Mouse (Mus musculus) liver, postnatal 0 days (tissue): Measurements from ENCODE around the gene Adss. TPM values are rescaled to one million over a fixed set of nuclear protein-coding genes. Genes with fewer than 3 reads are reported as not detected.
"Not testable (repeated sequence)": the region's sequence is repeated elsewhere in the genome, so short reads cannot be mapped to it uniquely, and the experiment has no call there.

Experiments
- ATAC-seq: fragments of 200-750 bp; cut with Nextera tagmentation; 2 replicates; pipeline ENCODE4 v1.8.0; 2017; ENCODE audit warnings: mild to moderate bottlenecking, moderate library complexity
- DNase-seq: peaks from one replicate; pipeline ENCODE4 v3.0.0-alpha.2; 2016
- H3K27ac ChIP-seq: fragments of 300-500 bp; sonication (generic); 2 replicates; pipeline ENCODE4 v1.5.1; 2014; ENCODE audit warnings: antibody characterized with exemption, moderate library complexity, mild to moderate bottlenecking, low read depth
- H3K27me3 ChIP-seq: fragments of 300-500 bp; sonication (generic); 2 replicates; pipeline ENCODE4 v1.6.1; 2014; ENCODE audit warnings: low read length, control low read depth, mixed read lengths; ENCODE audit not compliant: insufficient read depth
- H3K36me3 ChIP-seq: fragments of 300-500 bp; sonication (generic); replicated peaks from 2 replicates; pipeline ENCODE4 v1.6.1; 2014; ENCODE audit warnings: mild to moderate bottlenecking, control low read depth, low read length, moderate library complexity, mixed read lengths; ENCODE audit not compliant: insufficient read depth
- H3K4me1 ChIP-seq: fragments of 300-500 bp; sonication (generic); 2 replicates; pipeline ENCODE4 v1.6.1; 2014; ENCODE audit warnings: antibody characterized with exemption, mild to moderate bottlenecking, control low read depth; ENCODE audit not compliant: insufficient read depth
- H3K4me2 ChIP-seq: fragments of 300-500 bp; sonication (generic); 2 replicates; pipeline ENCODE4 v1.6.1; 2014; ENCODE audit warnings: low read depth, mild to moderate bottlenecking, low read length, moderate library complexity, mixed read lengths
- H3K4me3 ChIP-seq: fragments of 300-500 bp; sonication (generic); 2 replicates; pipeline ENCODE4 v1.5.1; 2014; ENCODE audit warnings: low read depth, low read length
- H3K9ac ChIP-seq: fragments of 300-500 bp; sonication (generic); replicated peaks from 2 replicates; pipeline ENCODE4 v1.6.1; 2014; ENCODE audit warnings: mild to moderate bottlenecking, moderate library complexity
- H3K9me3 ChIP-seq: fragments of 300-500 bp; sonication (generic); 2 replicates; pipeline ENCODE4 v1.6.1; 2016; ENCODE audit warnings: mild to moderate bottlenecking, control low read depth, low read length, mixed read lengths
- CTCF ChIP-seq: sonication (generic); IDR thresholded peaks from 2 replicates; pipeline ENCODE4 v1.5.1; 2016; ENCODE audit warnings: antibody characterized with exemption, low read depth
- EP300 ChIP-seq: IDR thresholded peaks from 2 replicates; pipeline ENCODE4 v1.6.1; 2016; ENCODE audit warnings: antibody characterized with exemption, low read depth, mild to moderate bottlenecking
- WGBS: fragments of 180-500 bp; shearing (Covaris S2); extraction: QIAGEN DNeasy Blood & Tissue Kit; methylation state at CpG from one replicate; pipeline ENCODE4 v1.1.7; 2014; ENCODE audit not compliant: insufficient replicate concordance; 5-methylcytosine and 5-hydroxymethylcytosine counted together
- polyA plus RNA-seq: library from polyadenylated mRNA; unstranded; fragments of >200 nt; fragmentation: Nextera tagmentation; extraction: Ambion mirVana; gene quantifications from 2 replicates; pipeline ENCODE4 v1.2.1, GENCODE M21; 2015

The Adss gene
- 13.0 TPM in 2 replicates for polyA plus RNA-seq

DNA sequence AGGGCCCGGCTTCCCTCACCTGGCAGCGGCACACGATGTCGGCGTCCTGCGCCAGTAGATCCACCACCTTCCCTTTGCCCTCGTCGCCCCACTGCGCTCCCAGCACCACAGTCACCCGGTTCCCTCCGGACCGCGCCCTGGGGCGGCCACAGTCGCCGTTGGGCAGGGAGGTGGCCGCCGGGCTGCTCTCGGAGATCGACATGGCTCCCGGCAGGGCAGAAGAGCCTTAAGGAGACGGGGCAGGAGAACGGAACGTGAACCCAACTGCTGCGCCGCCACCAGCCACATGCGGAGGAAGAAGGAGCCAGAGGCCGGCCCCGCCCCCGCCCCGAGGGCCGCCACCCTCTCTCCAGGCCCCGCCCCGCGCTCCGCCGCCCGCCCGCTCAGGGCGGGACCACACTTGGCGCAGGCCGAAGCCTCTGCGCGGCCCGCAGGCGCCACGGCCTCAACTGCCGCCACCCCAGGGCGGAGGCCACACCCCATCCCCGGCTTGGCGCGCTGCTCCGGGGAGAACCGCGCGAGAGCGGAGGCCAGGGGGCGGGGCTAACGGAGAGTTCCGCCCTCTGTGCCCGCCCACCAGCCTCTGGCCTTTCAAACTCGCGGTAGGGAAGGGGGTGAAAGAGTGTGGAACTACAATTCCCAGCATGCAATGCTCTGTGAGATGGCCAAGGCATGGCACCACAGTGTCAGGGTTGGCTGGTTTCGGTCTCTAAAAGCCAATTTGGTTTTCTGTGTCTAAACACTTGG lies at the start of gene Adss:
Adss (minus strand) TSS at position 319 of the 747 bp plus-strand sequence.
- Histone ChIP-seq H3K4me1 (peaks cover 17% of the 10 kb centered on the region; the same call in 1 of the 2 replicates), H3K9ac (peak within 1 kb of the TSS; percentile 95), H3K27ac (peak within 1 kb of the TSS; percentile 95), H3K27me3 (no peaks in the 10 kb centered on the region), H3K9me3 (no peaks in the 10 kb centered on the region), H3K36me3 (no peaks in the 10 kb centered on the region), H3K4me2 (peak within 1 kb of the TSS; percentile 82), H3K4me3 (peak within 1 kb of the TSS; percentile 89)
- ATAC-seq (peak; percentile 99), DNase-seq (peak; percentile 99)
- 1% methylated on average over 56 of the region's 64 CpGs for WGBS
- TF ChIP-seq EP300 = no peak; the same call in 1 of the 2 replicates
- TF ChIP-seq CTCF = 0 out of 2 replicates have a peak, but pooled peaks have one; percentile 0

DNA sequence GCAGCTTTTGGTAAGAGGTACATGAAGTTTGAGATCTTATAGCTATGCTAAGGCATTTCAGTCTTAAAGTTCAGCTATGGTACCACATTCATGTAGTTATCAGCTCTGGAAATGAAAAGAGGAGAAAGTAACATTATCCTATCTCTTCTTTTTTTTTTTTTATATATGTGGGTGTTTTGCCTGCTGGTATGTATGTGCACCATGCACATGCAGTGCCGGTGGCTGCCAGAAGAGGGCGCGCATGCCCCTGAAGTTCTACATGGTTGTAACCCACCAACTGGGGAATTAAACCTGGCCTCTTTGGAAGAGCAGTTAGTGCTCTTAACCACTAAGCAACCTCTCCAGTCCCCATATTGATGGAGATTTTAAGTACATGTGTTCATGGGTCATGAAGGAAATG lies 49.5 kb upstream of the Adss start:
- 43% methylated on average over 3 of the region's 3 CpGs for WGBS
- not testable (repeated sequence) for ATAC-seq, H3K4me3 ChIP-seq, H3K27ac ChIP-seq, H3K4me1 ChIP-seq, H3K9ac ChIP-seq, H3K27me3 ChIP-seq, H3K9me3 ChIP-seq, H3K36me3 ChIP-seq, H3K4me2 ChIP-seq
- peak; percentile 36 for DNase-seq
- TF ChIP-seq CTCF = peak; percentile 50

DNA sequence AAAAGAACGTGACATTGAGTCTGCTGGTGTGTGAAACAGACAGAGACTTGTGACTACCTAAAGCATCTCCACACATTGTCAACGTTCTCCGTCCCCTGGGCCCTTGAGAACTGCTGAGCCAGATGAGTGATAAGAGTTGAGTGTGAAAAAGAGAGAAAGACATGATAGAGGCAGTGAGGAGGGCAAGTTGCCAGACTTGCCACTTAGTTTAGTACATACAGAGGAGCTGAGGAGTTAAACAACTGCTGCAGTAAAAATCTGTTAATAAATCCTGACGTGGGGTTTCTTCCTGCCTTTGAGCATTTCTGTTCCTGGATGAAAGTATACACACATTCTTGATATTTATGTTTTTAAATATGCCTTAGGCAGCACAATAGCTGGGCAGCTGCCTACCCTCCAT lies 31.5 kb upstream of the Adss start:
- not testable (repeated sequence) for H3K27me3 ChIP-seq, H3K4me1 ChIP-seq, DNase-seq, H3K4me3 ChIP-seq, H3K4me2 ChIP-seq, H3K9ac ChIP-seq, H3K27ac ChIP-seq, H3K36me3 ChIP-seq, H3K9me3 ChIP-seq, ATAC-seq
- WGBS = 55% methylated on average over 4 of the region's 4 CpGs

DNA sequence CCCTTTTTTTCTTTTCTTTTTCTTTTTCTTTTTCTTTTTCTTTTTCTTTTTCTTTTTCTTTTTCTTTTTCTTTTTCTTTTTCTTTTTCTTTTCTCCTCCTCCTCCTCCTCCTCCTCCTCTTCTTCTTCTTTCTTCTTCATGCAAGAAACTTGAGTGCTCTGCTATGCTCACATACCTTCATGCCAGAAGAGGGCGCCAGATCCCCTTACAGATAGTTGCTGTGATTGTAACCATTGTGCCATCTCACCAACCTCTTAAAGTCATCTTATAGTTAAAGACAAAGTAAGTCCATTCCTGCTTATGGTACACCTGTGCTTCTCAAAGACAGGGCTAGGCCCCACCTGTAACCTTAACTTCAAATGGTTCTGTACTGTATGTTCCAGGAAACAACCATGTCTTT lies 10.5 kb upstream of the Adss start:
- H3K9ac ChIP-seq, H3K4me2 ChIP-seq, H3K4me1 ChIP-seq, H3K27me3 ChIP-seq, H3K36me3 ChIP-seq, H3K4me3 ChIP-seq, H3K9me3 ChIP-seq, ATAC-seq, H3K27ac ChIP-seq: not testable (repeated sequence)
- WGBS = 17% methylated on average over 1 of the region's 1 CpGs
- peak; percentile 56 for TF ChIP-seq CTCF
- DNase-seq = peak; percentile 48

DNA sequence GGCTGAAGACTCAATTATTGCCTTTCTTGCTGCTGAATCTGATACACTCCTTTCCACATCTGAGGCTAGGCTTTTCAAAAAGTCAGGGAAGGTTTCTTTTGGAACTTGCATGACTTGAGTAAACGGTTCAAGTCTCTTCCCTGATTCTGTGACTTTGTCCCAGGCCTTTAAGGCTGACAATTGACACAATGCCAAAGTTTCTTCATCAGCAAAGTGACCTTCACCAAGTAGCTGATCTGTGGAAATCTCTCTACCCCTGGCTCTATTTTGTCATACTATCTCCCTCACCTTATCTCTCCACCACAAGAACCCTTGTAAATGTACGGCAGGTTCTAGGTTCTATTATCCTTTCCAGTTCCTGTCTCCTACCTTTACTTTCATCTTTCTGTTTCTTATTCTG lies 7.2 kb upstream of the Adss start:
- 61% methylated on average over 2 of the region's 2 CpGs for WGBS
- Histone ChIP-seq H3K27me3 (no peaks in the 10 kb centered on the region), H3K4me3 (no peak overlapping the region), H3K4me2 (no peak overlapping the region), H3K9me3 (no peaks in the 10 kb centered on the region), H3K9ac (no peak overlapping the region), H3K36me3 (no peaks in the 10 kb centered on the region), H3K4me1 (no peaks in the 10 kb centered on the region), H3K27ac (no peak overlapping the region)
- TF ChIP-seq EP300 (no peak), CTCF (no peak)
- DNase-seq = no peak
- no peak for ATAC-seq

DNA sequence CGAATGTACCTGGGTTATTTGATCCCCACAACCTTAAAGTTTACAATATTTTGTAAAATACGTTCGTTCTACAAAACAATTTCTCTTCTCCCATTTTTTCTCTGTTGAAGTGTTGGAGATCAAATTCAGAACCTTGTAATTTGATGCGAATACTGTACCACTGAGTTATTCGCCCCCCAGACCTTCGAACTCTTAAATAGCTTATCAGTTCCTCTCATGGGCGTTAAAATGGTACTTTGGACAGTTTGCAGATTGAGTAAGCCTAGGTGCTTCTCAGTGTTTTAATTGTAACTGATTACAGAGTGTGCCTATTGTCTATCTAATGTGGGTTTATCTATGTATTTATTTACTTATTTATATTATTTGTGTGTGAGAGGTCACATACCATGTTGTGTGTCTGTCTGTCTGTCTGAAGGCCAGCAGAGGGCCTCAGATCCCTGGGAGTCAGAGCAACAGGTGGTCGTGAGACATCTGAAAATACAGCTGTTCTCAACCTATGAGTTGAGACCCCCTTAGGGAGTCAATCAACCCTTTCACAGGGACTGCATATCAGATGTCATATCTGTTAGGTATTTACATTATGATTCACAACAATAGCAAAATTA lies 942 bp upstream of the Adss start:
- no peaks in the 10 kb centered on the region for H3K27me3 ChIP-seq
- DNase-seq (no peak), ATAC-seq (no peak)
- H3K4me1 ChIP-seq = peaks cover 17% of the 10 kb centered on the region; the same call in 1 of the 2 replicates
- H3K36me3 ChIP-seq = no peaks in the 10 kb centered on the region
- H3K4me2 ChIP-seq = peak overlapping the region; percentile 82
- H3K9me3 ChIP-seq = no peaks in the 10 kb centered on the region
- 49% methylated on average over 8 of the region's 8 CpGs for WGBS
- H3K27ac ChIP-seq = peak overlapping the region; percentile 29; the same call in 1 of the 2 replicates
- peak; percentile 45 for TF ChIP-seq CTCF
- TF ChIP-seq EP300 = no peak
- peak overlapping the region; percentile 89 for H3K4me3 ChIP-seq
- H3K9ac ChIP-seq = no peak overlapping the region
